Comparison of ENCODE assay signal across 8 mouse cellular contexts in the genomic region with DNA sequence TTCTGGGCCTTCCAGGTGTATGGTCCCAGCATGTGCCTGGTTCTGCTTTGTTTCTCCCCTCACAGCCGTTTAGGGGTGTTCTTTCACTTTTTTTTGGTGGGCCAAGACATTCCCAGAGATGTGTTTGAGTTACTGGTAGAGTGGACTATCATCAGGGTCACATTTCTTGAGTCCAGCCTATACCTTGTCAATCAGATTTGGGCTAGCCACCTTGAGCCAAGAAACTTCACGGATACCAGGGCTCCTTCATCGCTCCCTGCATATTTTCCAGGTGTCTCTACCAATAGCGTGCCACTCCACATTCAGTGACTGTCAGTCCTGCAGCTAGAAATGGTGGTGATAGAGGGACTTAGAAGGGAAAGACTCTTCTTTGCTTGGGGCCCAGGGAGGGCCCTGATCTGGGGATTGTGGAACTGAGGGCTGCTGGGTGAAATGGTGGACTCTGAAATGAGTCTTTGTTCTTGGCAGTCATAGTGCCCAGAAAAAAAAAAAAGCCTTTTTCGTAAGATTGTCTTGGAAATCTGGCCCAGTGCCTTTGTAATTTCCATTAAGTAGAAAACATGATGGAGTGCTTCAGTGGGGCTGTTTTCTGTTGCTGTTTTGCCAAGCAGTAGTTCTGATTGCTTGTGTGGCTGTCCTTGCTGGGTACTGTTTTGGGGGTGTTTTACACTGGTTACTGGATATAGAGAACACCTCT. TPM values are rescaled to one million over a fixed set of nuclear protein-coding genes. Genes with fewer than 3 reads are reported as not detected.
DNase-seq lines count a peak whose midpoint lies in the region; ATAC-seq and TF ChIP-seq lines count a peak whose summit lies in the region.

No protein-coding gene starts in this region.

- dilution Hi-C loops in CH12.LX (cut with MboI; ENCODE audit: extremely low pct_ligation_motif_present, extremely low pct_unique_long_range_greater_than_20kb, low sequenced_read_pairs) = no loop called here

- peaks cover 2% of the 10 kb centered on the region for H3K27me3 ChIP-seq in CH12.LX (replicated peaks)
- no peaks in the 10 kb centered on the region for H3K27me3 ChIP-seq in forebrain, embryonic 16.5 days (replicated peaks; ENCODE audit: control insufficient read depth, insufficient read depth, low read length)
- no peaks in the 10 kb centered on the region for H3K27me3 ChIP-seq in limb, embryonic 11.5 days (ENCODE audit: control insufficient read depth, insufficient read depth, low read length)
- no peaks in the 10 kb centered on the region for H3K27me3 ChIP-seq in neural tube, embryonic 13.5 days

- in situ Hi-C loops in CH12.LX (cut with MboI; ENCODE audit: low pct_ligation_motif_present, low pct_unique_long_range_greater_than_20kb, low sequenced_read_pairs) = no loop called here

- no peaks in the 10 kb centered on the region for H3K9me3 ChIP-seq in CH12.LX (replicated peaks; ENCODE audit: low read length)
- no peaks in the 10 kb centered on the region for H3K9me3 ChIP-seq in forebrain, embryonic 16.5 days (ENCODE audit: control insufficient read depth, low read length)
- H3K9me3 ChIP-seq in limb, embryonic 11.5 days (ENCODE audit: control insufficient read depth, low read length) = no peaks in the 10 kb centered on the region
- H3K9me3 ChIP-seq in neural tube, embryonic 13.5 days = no peaks in the 10 kb centered on the region

- WGBS in forebrain, embryonic 16.5 days = 27% methylated on average over 5 of the region's 5 CpGs
- WGBS in limb, embryonic 11.5 days = 64% methylated on average over 5 of the region's 5 CpGs
- WGBS in neural tube, embryonic 13.5 days = 52% methylated on average over 5 of the region's 5 CpGs

- TF ChIP-seq CTCF in CH12.LX (conservative IDR thresholded peaks at IDR 0.05 in 1 of 2, IDR thresholded peaks at IDR 0.05 in 1 of 2; ENCODE audit: low read depth in 2 of 2, low read length in 2 of 2) = no peak

- H3K36me3 ChIP-seq in CH12.LX (replicated peaks in 1 of 2; ENCODE audit: control insufficient read depth in 1 of 2, insufficient read depth in 1 of 2, low read length in 1 of 2) = peaks cover 0 to 9% of the 10 kb centered on the region in 2 experiments
- H3K36me3 ChIP-seq in forebrain, embryonic 16.5 days (ENCODE audit: control insufficient read depth, insufficient read depth) = no peaks in the 10 kb centered on the region
- no peaks in the 10 kb centered on the region for H3K36me3 ChIP-seq in limb, embryonic 11.5 days (ENCODE audit: control insufficient read depth, insufficient read depth, low read length)
- H3K36me3 ChIP-seq in neural tube, embryonic 13.5 days = no peaks in the 10 kb centered on the region

- no peak for TF ChIP-seq RAD21 in CH12.LX (IDR thresholded peaks at IDR 0.05; ENCODE audit: low read depth, low read length)

- peak; percentile 35 for DNase-seq in adrenal gland, postnatal 10 days
- no peak for DNase-seq in adrenal gland, postnatal 36 days
- no peak for DNase-seq in CH12.LX (ENCODE audit: extremely low read depth)
- DNase-seq in limb, embryonic 11.5 days (ENCODE audit: low spot score) = no peak
- DNase-seq in left cerebral cortex, postnatal 4 days = no peak

- peak overlapping the region; percentile 73 for H3K9ac ChIP-seq in CH12.LX (ENCODE audit: insufficient read depth, low read depth)
- H3K9ac ChIP-seq in forebrain, embryonic 16.5 days (replicated peaks; ENCODE audit: low read depth, low read length) = peak overlapping the region; percentile 93
- peak overlapping the region; percentile 81 for H3K9ac ChIP-seq in limb, embryonic 11.5 days (ENCODE audit: low read length)
- peak overlapping the region; percentile 85 for H3K9ac ChIP-seq in neural tube, embryonic 13.5 days

- H3K27ac ChIP-seq in CH12.LX (ENCODE audit: insufficient read depth, low read depth) = peak overlapping the region; percentile 92
- peak overlapping the region; percentile 97 for H3K27ac ChIP-seq in forebrain, embryonic 16.5 days (ENCODE audit: low read length)
- no peak overlapping the region; the same call in 1 of the 2 replicates for H3K27ac ChIP-seq in limb, embryonic 11.5 days (replicated peaks; ENCODE audit: low read depth, low read length)
- H3K27ac ChIP-seq in neural tube, embryonic 13.5 days (replicated peaks) = peak overlapping the region; percentile 97

- peaks cover 32 to 54% of the 10 kb centered on the region in 2 experiments for H3K4me1 ChIP-seq in CH12.LX (ENCODE audit: control insufficient read depth in 1 of 2, insufficient read depth in 2 of 2)
- H3K4me1 ChIP-seq in forebrain, embryonic 16.5 days (replicated peaks; ENCODE audit: control insufficient read depth, insufficient read depth, low read length) = peaks cover 32% of the 10 kb centered on the region
- peaks cover 10% of the 10 kb centered on the region; the same call in 1 of the 2 replicates for H3K4me1 ChIP-seq in limb, embryonic 11.5 days (ENCODE audit: control insufficient read depth, insufficient read depth, low read length)
- peaks cover 47% of the 10 kb centered on the region for H3K4me1 ChIP-seq in neural tube, embryonic 13.5 days (replicated peaks)

- intact Hi-C loops in left cerebral cortex, postnatal 4 days (cut with DNase I) = no loop called here

- peaks cover 42% of the 10 kb centered on the region for H3K79me2 ChIP-seq in CH12.LX (replicated peaks; ENCODE audit: control insufficient read depth, extremely low read depth, insufficient read depth, poor library complexity, severe bottlenecking)

- peak overlapping the region; percentile 80 for H3K4me2 ChIP-seq in CH12.LX (ENCODE audit: insufficient read depth, low read depth, poor library complexity, severe bottlenecking)
- H3K4me2 ChIP-seq in forebrain, embryonic 16.5 days (ENCODE audit: low read length) = peak overlapping the region; percentile 58
- peak overlapping the region; percentile 66 for H3K4me2 ChIP-seq in limb, embryonic 11.5 days (ENCODE audit: low read depth, severe bottlenecking)
- peak overlapping the region; percentile 81 for H3K4me2 ChIP-seq in neural tube, embryonic 13.5 days

- peak overlapping the region; percentile 79 to 87 (median 81) for H3K4me3 ChIP-seq in CH12.LX (replicated peaks in 1 of 3; ENCODE audit: low read depth in 2 of 3, low read length in 2 of 3, poor library complexity in 1 of 3)
- H3K4me3 ChIP-seq in forebrain, embryonic 16.5 days (replicated peaks; ENCODE audit: low read length) = peak overlapping the region; percentile 78
- H3K4me3 ChIP-seq in limb, embryonic 11.5 days (ENCODE audit: low read depth, low read length) = peak overlapping the region; percentile 84
- H3K4me3 ChIP-seq in neural tube, embryonic 13.5 days = peak overlapping the region; percentile 74

- ATAC-seq in forebrain, embryonic 16.5 days = peak; percentile 5; the same call in 1 of the 2 replicates
- no peak for ATAC-seq in limb, embryonic 11.5 days (ENCODE audit: insufficient number of reproducible peaks, low FRiP score, low TSS enrichment, low read depth)
- peak; percentile 3; the same call in 1 of the 2 replicates for ATAC-seq in neural tube, embryonic 13.5 days (ENCODE audit: low read depth)
- no peak for ATAC-seq in erythroid progenitor cell, adult 5-6 weeks (replicated peaks; ENCODE audit: low FRiP score, poor library complexity, severe bottlenecking)

- TF ChIP-seq POLR2A in CH12.LX (IDR thresholded peaks at IDR 0.05; ENCODE audit: low read depth, low read length) = no peak

- TF ChIP-seq EP300 in CH12.LX (IDR thresholded peaks at IDR 0.05; ENCODE audit: low read length) = no peak

RNA-seq across cellular contexts. Expression of a gene that starts 1.1 kb away (rescaled TPM):
- total RNA-seq in adrenal gland, postnatal 10 days (2021) = 10 to 100 TPM; 18.9 to 21.5 TPM
- total RNA-seq in adrenal gland, postnatal 36 days (2021) = 10 to 100 TPM; 21.1 to 30.5 TPM
- total RNA-seq in CH12.LX (2012; rRNA removed) = 9.5 and 10.8 TPM in 2 replicates
- total RNA-seq in CH12.LX (2014; rRNA removed) = 4.9 and 6.2 TPM in 2 replicates
- polyA plus RNA-seq in CH12.LX (2012; ENCODE audit: insufficient read length, low read depth) = 13.0 and 13.4 TPM in 2 replicates
- 38.3 and 40.5 TPM in 2 replicates for polyA plus RNA-seq in forebrain, embryonic 16.5 days (2015; fragmentation: Nextera tagmentation; extraction: Ambion mirVana)
- 29.7 and 33.4 TPM in 2 replicates for polyA plus RNA-seq in limb, embryonic 11.5 days (2014; fragmentation: Nextera tagmentation; extraction: Ambion mirVana)
- polyA plus RNA-seq in neural tube, embryonic 13.5 days (2015; fragmentation: Nextera tagmentation; extraction: Ambion mirVana) = 34.2 and 37.6 TPM in 2 replicates
- 10 to 100 TPM; 24.1 to 24.9 TPM for total RNA-seq in left cerebral cortex, postnatal 4 days (2021)
- total RNA-seq in erythroid progenitor cell, adult 5-6 weeks (2015; ENCODE audit: low replicate concordance) = 10.8 and 26.0 TPM in 2 replicates
- total RNA-seq in erythroid progenitor cell, adult 5-6 weeks (2017; ENCODE audit: low replicate concordance) = 3.3 and 6.0 TPM in 2 replicates

RNA-seq across cellular contexts. Expression of a gene that starts 11.7 kb away (rescaled TPM):
- not detected for total RNA-seq in adrenal gland, postnatal 10 days (2021)
- not detected for total RNA-seq in adrenal gland, postnatal 36 days (2021)
- 0.08 TPM in 1 of 2 replicates, not detected in the other for total RNA-seq in CH12.LX (2012; rRNA removed)
- total RNA-seq in CH12.LX (2014; rRNA removed) = not detected in 2 replicates
- polyA plus RNA-seq in CH12.LX (2012; ENCODE audit: insufficient read length, low read depth) = not detected in 2 replicates
- not detected in 2 replicates for polyA plus RNA-seq in forebrain, embryonic 16.5 days (2015; fragmentation: Nextera tagmentation; extraction: Ambion mirVana)
- polyA plus RNA-seq in limb, embryonic 11.5 days (2014; fragmentation: Nextera tagmentation; extraction: Ambion mirVana) = not detected in 2 replicates
- polyA plus RNA-seq in neural tube, embryonic 13.5 days (2015; fragmentation: Nextera tagmentation; extraction: Ambion mirVana) = not detected in 2 replicates
- not detected for total RNA-seq in left cerebral cortex, postnatal 4 days (2021)
- not detected in 2 replicates for total RNA-seq in erythroid progenitor cell, adult 5-6 weeks (2015; ENCODE audit: low replicate concordance)
- not detected in 2 replicates for total RNA-seq in erythroid progenitor cell, adult 5-6 weeks (2017; ENCODE audit: low replicate concordance)

RNA-seq across cellular contexts. Expression of a gene that starts 49.2 kb away (rescaled TPM):
- 1 to 10 TPM; 2.5 to 2.8 TPM for total RNA-seq in adrenal gland, postnatal 10 days (2021)
- under 1 TPM in 1 of 2 experiments, not detected in 1; 0.20 TPM for total RNA-seq in adrenal gland, postnatal 36 days (2021)
- 8.7 and 9.9 TPM in 2 replicates for total RNA-seq in CH12.LX (2012; rRNA removed)
- 17.7 and 20.7 TPM in 2 replicates for total RNA-seq in CH12.LX (2014; rRNA removed)
- polyA plus RNA-seq in CH12.LX (2012; ENCODE audit: insufficient read length, low read depth) = 46.8 and 51.4 TPM in 2 replicates
- 0.06 and 0.10 TPM in 2 replicates for polyA plus RNA-seq in forebrain, embryonic 16.5 days (2015; fragmentation: Nextera tagmentation; extraction: Ambion mirVana)
- polyA plus RNA-seq in limb, embryonic 11.5 days (2014; fragmentation: Nextera tagmentation; extraction: Ambion mirVana) = not detected in 2 replicates
- polyA plus RNA-seq in neural tube, embryonic 13.5 days (2015; fragmentation: Nextera tagmentation; extraction: Ambion mirVana) = 0.54 and 0.58 TPM in 2 replicates
- not detected for total RNA-seq in left cerebral cortex, postnatal 4 days (2021)
- total RNA-seq in erythroid progenitor cell, adult 5-6 weeks (2015; ENCODE audit: low replicate concordance) = 2.5 and 2.9 TPM in 2 replicates
- 0.26 TPM in 1 of 2 replicates, not detected in the other for total RNA-seq in erythroid progenitor cell, adult 5-6 weeks (2017; ENCODE audit: low replicate concordance)

RNA-seq across cellular contexts. Expression of a gene that starts 55.6 kb away (rescaled TPM):
- 1 to 10 TPM; 1.9 to 3.2 TPM for total RNA-seq in adrenal gland, postnatal 10 days (2021)
- total RNA-seq in adrenal gland, postnatal 36 days (2021) = under 1 TPM; 0.26 to 0.60 TPM
- 0.13 and 0.21 TPM in 2 replicates for total RNA-seq in CH12.LX (2012; rRNA removed)
- 0.04 TPM in 1 of 2 replicates, not detected in the other for total RNA-seq in CH12.LX (2014; rRNA removed)
- 1.0 and 1.3 TPM in 2 replicates for polyA plus RNA-seq in CH12.LX (2012; ENCODE audit: insufficient read length, low read depth)
- polyA plus RNA-seq in forebrain, embryonic 16.5 days (2015; fragmentation: Nextera tagmentation; extraction: Ambion mirVana) = 0.30 and 0.81 TPM in 2 replicates
- polyA plus RNA-seq in limb, embryonic 11.5 days (2014; fragmentation: Nextera tagmentation; extraction: Ambion mirVana) = 1.4 and 1.7 TPM in 2 replicates
- polyA plus RNA-seq in neural tube, embryonic 13.5 days (2015; fragmentation: Nextera tagmentation; extraction: Ambion mirVana) = 0.22 and 0.74 TPM in 2 replicates
- total RNA-seq in left cerebral cortex, postnatal 4 days (2021) = 1 to 10 TPM; 1.3 to 1.8 TPM
- not detected in 2 replicates for total RNA-seq in erythroid progenitor cell, adult 5-6 weeks (2015; ENCODE audit: low replicate concordance)
- total RNA-seq in erythroid progenitor cell, adult 5-6 weeks (2017; ENCODE audit: low replicate concordance) = 1.2 TPM in 1 of 2 replicates, not detected in the other

Comparison
In these comparisons a context has a peak if more than half of its experiments do, and no peak if none do; other contexts are left out.
1. ATAC-seq: peak in forebrain, embryonic 16.5 days (single experiment) and neural tube, embryonic 13.5 days (single experiment); none in limb, embryonic 11.5 days (single experiment) and erythroid progenitor cell, adult 5-6 weeks (single experiment).
2. Peak in every context shown above with its lines, with median percentiles within 50 percentile points of each other: H3K4me2 ChIP-seq, H3K4me3 ChIP-seq and H3K9ac ChIP-seq.